Mouse (Mus musculus): Measurements from ENCODE around the gene Eya2. TPM values are rescaled to one million over a fixed set of nuclear protein-coding genes. Genes with fewer than 3 reads are reported as not detected.
A peak's percentile ranks its signal among the peaks of the same experiment; 100 is the strongest.
"Not testable (repeated sequence)": the region's sequence is repeated elsewhere in the genome, so short reads cannot be mapped to it uniquely, and the experiment has no call there.

Eya2 gene
- total RNA-seq, 2 experiments from 2014 or later, result 4.9 to 5.4 TPM

GRCm38 (mm10) chr2:165782324-165782723 is 187.5 kb downstream of the Eya2 start:
- peak; percentile 87 for DNase-seq

DNA sequence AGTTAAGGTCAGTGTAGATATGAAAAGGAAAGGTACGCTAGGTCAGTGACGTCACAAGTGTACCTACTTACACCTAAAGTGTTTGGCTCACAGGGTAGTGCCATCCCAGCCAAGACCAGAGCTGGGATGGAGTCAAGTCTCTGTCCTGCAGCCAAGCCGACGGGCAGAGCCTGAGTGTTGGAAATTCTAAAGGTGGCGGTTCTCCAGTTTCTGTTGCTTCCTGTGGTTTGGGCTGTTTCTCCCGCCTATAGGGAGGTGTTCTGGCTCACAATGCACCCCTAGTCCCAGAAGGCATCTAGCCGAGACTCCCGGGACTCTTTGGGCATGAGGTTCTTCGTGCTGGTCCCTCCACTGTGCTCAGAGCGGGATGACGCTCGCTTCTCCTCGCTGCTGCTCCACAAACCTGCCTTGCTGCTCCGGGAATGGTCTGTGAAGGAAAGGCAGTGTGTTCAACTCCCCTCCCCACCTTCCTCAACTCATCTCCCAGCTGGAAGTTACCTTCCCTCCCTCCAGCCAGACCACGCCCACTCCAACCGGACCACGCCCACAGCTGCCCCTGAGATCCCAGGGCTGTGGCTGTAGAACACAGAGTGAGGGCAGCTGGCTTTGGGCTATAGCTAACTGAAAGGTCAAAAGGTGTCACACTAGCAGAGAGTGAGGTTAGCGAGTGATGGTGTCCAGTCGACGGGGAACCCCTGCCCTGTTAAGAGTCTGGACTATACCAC is 190.6 kb downstream of the Eya2 start:
- no peak for DNase-seq

DNA sequence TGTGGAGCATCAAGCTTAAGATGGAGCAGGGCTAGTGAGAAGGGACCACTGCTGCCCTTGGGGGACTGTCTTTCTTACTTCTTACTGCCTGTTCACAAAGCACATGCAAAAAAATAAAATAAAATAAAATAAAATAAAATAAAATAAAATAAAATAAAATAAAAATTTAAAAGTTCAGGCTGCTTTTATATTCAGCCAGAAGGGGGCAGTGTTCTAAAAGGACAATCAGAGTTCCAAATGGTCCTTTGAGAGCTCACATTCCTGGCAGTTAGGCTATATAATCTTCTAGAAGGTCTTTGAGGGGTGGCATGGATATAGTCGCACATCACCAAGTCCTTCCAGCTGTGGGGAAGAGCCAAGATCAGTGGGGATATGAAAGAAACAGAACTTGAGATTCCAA is 191.6 kb downstream of the Eya2 start:
- no peak for DNase-seq

- peak; percentile 77 for DNase-seq
Measured at GRCm38 (mm10) chr2:165788005-165788404, 193.2 kb downstream of the Eya2 start.

GRCm38 (mm10) chr2:165788796-165789195 is 194.0 kb downstream of the Eya2 start:
- DNase-seq, result no peak

- DNase-seq, result no peak
Measured at GRCm38 (mm10) chr2:165789667-165790066, 194.8 kb downstream of the Eya2 start.

DNA sequence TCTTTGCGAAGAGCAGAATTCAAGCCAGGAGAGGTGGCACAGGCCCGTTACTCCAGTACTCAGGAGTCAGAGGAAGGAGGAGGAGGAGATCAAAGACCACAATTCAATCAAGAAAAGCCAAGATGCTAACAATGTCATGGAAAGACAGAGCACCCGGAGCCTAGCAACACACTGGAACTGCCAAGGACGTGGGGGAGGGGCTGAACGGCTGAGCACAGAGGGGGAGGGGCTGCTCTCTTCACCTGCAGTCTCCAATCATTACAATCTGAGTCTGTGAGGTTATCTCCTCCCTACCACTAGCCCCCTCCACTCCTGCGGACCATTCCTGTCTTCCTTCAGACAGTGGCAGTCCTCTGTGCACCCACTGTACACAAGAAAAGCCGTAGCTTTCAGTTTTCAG is 196.2 kb downstream of the Eya2 start:
- DNase-seq, result no peak

DNA sequence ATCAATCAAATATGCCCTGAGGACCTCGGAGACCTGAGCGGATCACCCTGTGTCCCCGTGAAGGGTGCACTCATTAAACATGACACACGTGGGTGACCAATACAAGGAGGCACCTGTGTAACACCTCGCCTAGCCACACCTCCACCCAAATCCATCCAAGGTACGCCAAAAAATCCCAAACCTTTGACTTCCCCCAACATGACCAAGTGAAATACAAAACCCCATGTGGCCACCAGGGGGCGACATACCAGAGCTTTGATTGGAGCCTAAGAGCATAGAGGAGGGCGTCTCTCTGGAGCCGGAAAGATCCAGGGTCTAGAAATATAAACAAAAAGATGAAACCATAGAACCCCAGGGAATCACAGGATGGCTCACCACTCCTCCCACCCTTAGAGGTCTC is 196.8 kb downstream of the Eya2 start:
- DNase-seq, result peak; percentile 71

- no peak for DNase-seq
Measured at GRCm38 (mm10) chr2:165792431-165793282, 197.8 kb downstream of the Eya2 start.

DNA sequence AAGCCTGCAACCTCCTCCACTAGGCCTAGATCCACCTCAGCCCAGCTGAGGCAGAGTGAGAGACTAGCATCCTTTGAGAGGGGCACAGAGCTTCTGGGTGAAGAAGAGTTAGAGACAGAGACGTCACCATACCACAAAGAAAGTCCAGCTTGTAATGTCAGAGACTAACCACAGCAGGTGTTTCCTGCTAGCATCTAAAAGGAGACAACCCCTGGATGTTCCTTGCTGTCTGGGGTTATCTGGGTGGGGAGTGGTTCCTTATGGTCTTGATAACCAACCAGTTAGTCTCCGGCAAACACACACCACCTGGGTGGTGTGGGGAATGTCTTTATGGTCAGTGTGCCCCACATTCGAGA is 198.4 kb downstream of the Eya2 start:
- no peak for DNase-seq

GRCm38 (mm10) chr2:165797876-165798275 is 203.0 kb downstream of the Eya2 start:
- DNase-seq, result no peak

DNA sequence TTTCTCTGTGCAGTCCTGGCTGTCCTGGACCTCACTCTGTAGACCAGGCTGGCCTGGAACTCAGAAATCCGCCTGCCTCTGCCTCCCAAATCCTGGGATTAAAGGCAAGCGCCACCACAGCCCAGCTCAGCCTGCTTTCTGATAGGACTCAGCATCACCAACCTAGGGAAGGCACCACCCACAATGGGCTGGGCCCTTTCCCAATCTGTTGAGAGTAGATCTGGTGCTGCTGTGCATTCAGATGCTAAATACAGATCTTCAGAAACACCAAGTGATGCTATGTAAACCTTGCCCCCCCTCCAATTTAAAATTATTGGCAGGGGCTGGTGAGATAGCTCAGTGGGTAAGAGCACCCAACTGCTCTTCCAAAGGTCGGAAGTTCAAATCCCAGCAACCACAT is 205.3 kb downstream of the Eya2 start:
- DNase-seq, result not testable (repeated sequence)

- DNase-seq, result no peak
Measured at GRCm38 (mm10) chr2:165808179-165808975, 213.5 kb downstream of the Eya2 start.

- no peak for DNase-seq
Measured at GRCm38 (mm10) chr2:165809091-165809490, 214.3 kb downstream of the Eya2 start.

GRCm38 (mm10) chr2:165809901-165810477 is 215.2 kb downstream of the Eya2 start:
- no peak for DNase-seq

- DNase-seq, result peak; percentile 46
Measured at GRCm38 (mm10) chr2:165811536-165811935, 216.7 kb downstream of the Eya2 start.

- no peak for DNase-seq
Measured at GRCm38 (mm10) chr2:165812889-165813288, 218.1 kb downstream of the Eya2 start.

- DNase-seq, result no peak
Measured at GRCm38 (mm10) chr2:165815103-165815880, 220.5 kb downstream of the Eya2 start.

DNA sequence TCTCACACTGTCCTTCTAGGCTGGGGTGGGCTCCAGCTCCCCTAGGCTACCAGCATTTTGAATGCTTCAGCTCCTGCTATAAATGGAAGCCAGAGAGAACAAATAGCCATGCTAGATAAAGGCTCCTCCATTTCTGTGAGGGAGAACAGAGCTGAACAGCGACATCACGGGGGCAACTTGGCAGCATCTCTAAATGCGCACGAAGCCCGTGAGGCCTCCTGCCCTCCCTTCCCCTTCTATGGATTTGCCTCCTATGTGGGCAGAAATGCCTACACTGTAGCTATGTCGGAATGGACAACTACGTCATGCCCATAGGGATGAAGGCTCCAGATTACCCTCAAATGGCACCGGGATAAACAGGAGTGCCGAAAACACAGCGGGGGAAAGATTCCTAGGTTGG is 222.6 kb downstream of the Eya2 start:
- no peak for DNase-seq

- no peak for DNase-seq
Measured at GRCm38 (mm10) chr2:165818570-165818969, 223.7 kb downstream of the Eya2 start.
